Mouse (Mus musculus): ENCODE data around the gene Akap2. TPM values are rescaled to one million over a fixed set of nuclear protein-coding genes. Genes with fewer than 3 reads are reported as not detected.

The Akap2 gene
- polyA plus RNA-seq, 1 experiment: 19.3 TPM

- H3ac ChIP-seq (ENCODE audit: control insufficient read depth, insufficient read length): no peak overlapping the region
- peaks cover 9% of the 10 kb centered on the region for H3K36me3 ChIP-seq (ENCODE audit: control insufficient read depth, insufficient read depth)
- H3K4me3 ChIP-seq: peak overlapping the region; percentile 43
- no peaks in the 10 kb centered on the region for H3K27me3 ChIP-seq (ENCODE audit: control insufficient read depth, insufficient read depth, insufficient read length)
- H3K4me2 ChIP-seq (ENCODE audit: low read depth): peak overlapping the region; percentile 88
- TF ChIP-seq USF1 (IDR thresholded peaks at IDR 0.05; ENCODE audit: low read depth) (no peak), MAX (IDR thresholded peaks at IDR 0.05; ENCODE audit: low read depth) (no peak), MYOD1 (IDR thresholded peaks at IDR 0.05; ENCODE audit: control insufficient read depth in 1 of 3, insufficient read length in 2 of 3, low read depth in 2 of 3) (no peak), MYOG (IDR thresholded peaks at IDR 0.05; ENCODE audit: control insufficient read depth in 1 of 3, insufficient read depth in 1 of 3, insufficient read length in 2 of 3, low read depth in 2 of 3) (no peak), E2F4 (IDR thresholded peaks at IDR 0.05; ENCODE audit: insufficient read depth) (no peak), CEBPB (IDR thresholded peaks at IDR 0.05; ENCODE audit: insufficient read depth, poor library complexity, severe bottlenecking) (no peak), SRF (IDR thresholded peaks at IDR 0.05; ENCODE audit: control insufficient read depth, insufficient read length, low read depth) (no peak), TCF3 (IDR thresholded peaks at IDR 0.05; ENCODE audit: insufficient read length, low read depth) (no peak), POLR2AphosphoS2 (IDR thresholded peaks at IDR 0.05; ENCODE audit: insufficient read length, low read depth) (no peak), TCF12 (IDR thresholded peaks at IDR 0.05; ENCODE audit: insufficient read depth, poor library complexity, severe bottlenecking) (no peak), REST (IDR thresholded peaks at IDR 0.05; ENCODE audit: insufficient read depth, insufficient read length) (no peak), POLR2A (IDR thresholded peaks at IDR 0.05; ENCODE audit: insufficient read length, low read depth) (no peak)
- H3K79me2 ChIP-seq (ENCODE audit: control insufficient read depth, insufficient read depth): peaks cover 71% of the 10 kb centered on the region
These were observed 128.2 kb downstream of the Akap2 start for GRCm38 (mm10) chr4:57845541-57846210.

DNA sequence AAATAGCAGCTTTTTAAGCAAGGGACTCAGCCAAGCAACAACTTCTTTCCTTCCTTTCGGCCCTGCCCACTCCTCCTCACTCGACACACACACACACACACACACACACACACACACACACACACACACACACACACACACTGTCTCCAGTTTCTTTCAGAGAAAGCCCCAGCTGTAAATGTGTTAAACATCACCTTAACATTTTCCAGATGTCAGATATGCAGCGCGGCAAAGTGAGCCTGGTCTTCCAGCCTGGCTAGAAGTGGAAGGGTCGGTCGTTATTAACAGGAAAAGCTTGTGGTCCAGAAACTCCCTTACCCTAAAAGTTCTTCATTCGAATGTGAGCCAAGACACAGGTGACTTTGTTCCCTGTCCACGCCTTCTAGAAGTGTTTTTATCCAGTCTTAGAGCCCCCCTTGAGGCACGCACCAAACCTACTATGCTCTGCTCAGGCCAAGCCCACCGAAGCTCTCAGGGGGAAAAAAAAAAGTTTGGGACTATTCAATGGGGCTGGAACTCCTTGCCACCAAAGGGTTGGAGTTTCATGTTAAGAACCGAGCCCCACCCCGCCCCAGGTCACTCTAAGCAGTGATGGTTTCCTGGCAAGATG lies 129.0 kb downstream of the Akap2 start:
- TF ChIP-seq CEBPB (IDR thresholded peaks at IDR 0.05; ENCODE audit: insufficient read depth, poor library complexity, severe bottlenecking) (no peak), POLR2A (IDR thresholded peaks at IDR 0.05; ENCODE audit: insufficient read length, low read depth) (no peak), POLR2AphosphoS2 (IDR thresholded peaks at IDR 0.05; ENCODE audit: insufficient read length, low read depth) (no peak), USF1 (IDR thresholded peaks at IDR 0.05; ENCODE audit: low read depth) (no peak), SRF (IDR thresholded peaks at IDR 0.05; ENCODE audit: control insufficient read depth, insufficient read length, low read depth) (no peak), MYOD1 (IDR thresholded peaks at IDR 0.05; ENCODE audit: control insufficient read depth in 1 of 3, insufficient read length in 2 of 3, low read depth in 2 of 3) (no peak), E2F4 (IDR thresholded peaks at IDR 0.05; ENCODE audit: insufficient read depth) (no peak), MAX (IDR thresholded peaks at IDR 0.05; ENCODE audit: low read depth) (no peak), TCF12 (IDR thresholded peaks at IDR 0.05; ENCODE audit: insufficient read depth, poor library complexity, severe bottlenecking) (no peak), TCF3 (IDR thresholded peaks at IDR 0.05; ENCODE audit: insufficient read length, low read depth) (no peak)
- peak overlapping the region; percentile 43 for H3K4me3 ChIP-seq
- peak overlapping the region; percentile 88 for H3K4me2 ChIP-seq (ENCODE audit: low read depth)
- H3K27me3 ChIP-seq (ENCODE audit: control insufficient read depth, insufficient read depth, insufficient read length): no peaks in the 10 kb centered on the region
- H3K79me2 ChIP-seq (ENCODE audit: control insufficient read depth, insufficient read depth): peaks cover 78% of the 10 kb centered on the region
- no peak overlapping the region for H3ac ChIP-seq (ENCODE audit: control insufficient read depth, insufficient read length)
- peaks cover 13% of the 10 kb centered on the region for H3K36me3 ChIP-seq (ENCODE audit: control insufficient read depth, insufficient read depth)

- peak overlapping the region; percentile 43 for H3K4me3 ChIP-seq
- no peaks in the 10 kb centered on the region for H3K27me3 ChIP-seq (ENCODE audit: control insufficient read depth, insufficient read depth, insufficient read length)
- H3K36me3 ChIP-seq (ENCODE audit: control insufficient read depth, insufficient read depth): peaks cover 13% of the 10 kb centered on the region
- H3K4me2 ChIP-seq (ENCODE audit: low read depth): peak overlapping the region; percentile 88
- peaks cover 75% of the 10 kb centered on the region for H3K79me2 ChIP-seq (ENCODE audit: control insufficient read depth, insufficient read depth)
- TF ChIP-seq MYOG (IDR thresholded peaks at IDR 0.05; ENCODE audit: control insufficient read depth in 1 of 3, insufficient read depth in 1 of 3, insufficient read length in 2 of 3, low read depth in 2 of 3) (peak in 1 of 3 experiments; percentile 38), MYOD1 (IDR thresholded peaks at IDR 0.05; ENCODE audit: control insufficient read depth in 1 of 3, insufficient read length in 2 of 3, low read depth in 2 of 3) (peak in 1 of 3 experiments; percentile 24), USF1 (IDR thresholded peaks at IDR 0.05; ENCODE audit: low read depth) (no peak)
- no peak overlapping the region for H3ac ChIP-seq (ENCODE audit: control insufficient read depth, insufficient read length)
These were observed 129.6 kb downstream of the Akap2 start for GRCm38 (mm10) chr4:57846991-57847422.

- H3K79me2 ChIP-seq (ENCODE audit: control insufficient read depth, insufficient read depth): peaks cover 77% of the 10 kb centered on the region
- TF ChIP-seq TCF3 (IDR thresholded peaks at IDR 0.05; ENCODE audit: insufficient read length, low read depth) (no peak), SRF (IDR thresholded peaks at IDR 0.05; ENCODE audit: control insufficient read depth, insufficient read length, low read depth) (no peak), E2F4 (IDR thresholded peaks at IDR 0.05; ENCODE audit: insufficient read depth) (no peak), MAX (IDR thresholded peaks at IDR 0.05; ENCODE audit: low read depth) (no peak), MYOD1 (IDR thresholded peaks at IDR 0.05; ENCODE audit: control insufficient read depth in 1 of 3, insufficient read length in 2 of 3, low read depth in 2 of 3) (no peak), USF1 (IDR thresholded peaks at IDR 0.05; ENCODE audit: low read depth) (no peak), REST (IDR thresholded peaks at IDR 0.05; ENCODE audit: insufficient read depth, insufficient read length) (no peak), CEBPB (IDR thresholded peaks at IDR 0.05; ENCODE audit: insufficient read depth, poor library complexity, severe bottlenecking) (no peak), POLR2AphosphoS2 (IDR thresholded peaks at IDR 0.05; ENCODE audit: insufficient read length, low read depth) (no peak), MYOG (IDR thresholded peaks at IDR 0.05; ENCODE audit: control insufficient read depth in 1 of 3, insufficient read depth in 1 of 3, insufficient read length in 2 of 3, low read depth in 2 of 3) (no peak), POLR2A (IDR thresholded peaks at IDR 0.05; ENCODE audit: insufficient read length, low read depth) (no peak), TCF12 (IDR thresholded peaks at IDR 0.05; ENCODE audit: insufficient read depth, poor library complexity, severe bottlenecking) (no peak)
- no peaks in the 10 kb centered on the region for H3K27me3 ChIP-seq (ENCODE audit: control insufficient read depth, insufficient read depth, insufficient read length)
- peaks cover 13% of the 10 kb centered on the region for H3K36me3 ChIP-seq (ENCODE audit: control insufficient read depth, insufficient read depth)
- H3K4me3 ChIP-seq: no peak overlapping the region
- peak overlapping the region; percentile 88 for H3K4me2 ChIP-seq (ENCODE audit: low read depth)
- no peak overlapping the region for H3ac ChIP-seq (ENCODE audit: control insufficient read depth, insufficient read length)
These were observed 130.2 kb downstream of the Akap2 start for GRCm38 (mm10) chr4:57847676-57848075.
